Comparison of ENCODE assay signal across 8 mouse cellular contexts in the genomic region with DNA sequence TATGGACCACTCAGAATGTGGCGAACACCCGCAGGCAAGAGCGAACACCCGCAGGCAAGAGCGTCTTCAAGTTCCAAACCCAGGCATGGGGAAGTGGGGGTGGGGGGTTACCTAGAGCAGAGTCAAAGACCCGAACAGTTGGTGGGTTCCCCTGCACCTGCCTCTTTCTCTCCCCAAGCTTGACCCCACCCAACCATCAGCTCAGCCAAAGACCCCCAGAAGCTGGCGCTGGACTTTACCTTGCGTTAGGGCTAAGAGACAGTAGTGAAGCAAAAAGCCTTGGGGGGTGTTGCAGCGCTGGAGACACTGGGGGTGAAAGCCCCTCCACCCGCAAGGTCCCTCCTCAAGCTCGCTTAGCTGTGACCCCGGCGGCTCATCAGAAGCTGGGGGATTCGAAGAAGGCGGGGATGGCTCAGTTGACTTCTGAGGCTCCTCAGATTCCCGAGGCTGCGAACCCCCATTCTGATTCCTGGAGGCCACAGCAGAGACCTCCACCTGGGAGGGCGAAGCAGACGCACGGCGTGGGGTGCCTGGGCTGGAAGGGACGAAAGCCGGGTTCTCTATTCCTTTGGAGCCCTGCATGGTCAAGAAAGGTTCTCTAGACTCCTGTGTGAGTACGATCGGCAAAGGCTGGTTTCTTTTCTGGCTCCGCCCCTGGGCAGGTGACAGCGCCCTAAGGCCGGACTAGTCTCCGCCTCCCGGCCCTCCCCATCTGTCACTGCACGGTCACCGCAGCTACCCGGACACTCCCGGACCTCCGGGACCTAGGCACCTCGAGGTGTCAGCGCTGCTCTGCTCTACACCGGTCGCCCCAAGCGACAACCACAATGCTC. TPM values are rescaled to one million over a fixed set of nuclear protein-coding genes. Genes with fewer than 3 reads are reported as not detected.
DNase-seq lines count a peak whose midpoint lies in the region; ATAC-seq lines count a peak whose summit lies in the region.

A gene (minus strand): TSS at position 644 of the 833 bp plus-strand sequence.

- no peaks in the 10 kb centered on the region for H3K36me3 ChIP-seq in liver, embryonic 12.5 days

- H3K27me3 ChIP-seq in liver, embryonic 12.5 days (replicated peaks) = peaks cover 19% of the 10 kb centered on the region

- H3K4me2 ChIP-seq in liver, embryonic 12.5 days = peak within 1 kb of the TSS; percentile 71

- peak within 1 kb of the TSS; percentile 48 for H3K4me3 ChIP-seq in liver, embryonic 12.5 days

- H3K9me3 ChIP-seq in liver, embryonic 12.5 days (replicated peaks) = no peaks in the 10 kb centered on the region

- DNase-seq in layer of hippocampus, adult 11-12 months (ENCODE audit: low spot score) = peak; percentile 35
- no peak for DNase-seq in layer of hippocampus, adult 9-10 months (ENCODE audit: low spot score)
- peak; percentile 52 to 55 for DNase-seq in cerebellum, postnatal 36 days
- DNase-seq in kidney, postnatal 14 days = peak; percentile 74
- DNase-seq in thymus, postnatal 4 days = peak; percentile 11

- peak; percentile 90 for ATAC-seq in granulocyte monocyte progenitor cell, adult 5-6 weeks (replicated peaks; ENCODE audit: poor library complexity, severe bottlenecking)
- ATAC-seq in liver, embryonic 12.5 days = peak; percentile 75
- ATAC-seq in monocyte, adult 5-6 weeks (replicated peaks; ENCODE audit: insufficient number of reproducible peaks, low FRiP score, low TSS enrichment, poor library complexity, severe bottlenecking) = peak; percentile 50; the same call in 1 of the 2 replicates

- H3K27ac ChIP-seq in liver, embryonic 12.5 days = no peak within 1 kb of the TSS

- WGBS in liver, embryonic 12.5 days (ENCODE audit: insufficient replicate concordance) = 1% methylated on average over 40 of the region's 40 CpGs

- 0 out of 2 replicates have a peak, but pooled peaks cover 6% of the 10 kb centered on the region for H3K4me1 ChIP-seq in liver, embryonic 12.5 days

- H3K9ac ChIP-seq in liver, embryonic 12.5 days = no peak within 1 kb of the TSS

RNA-seq across cellular contexts. Expression of the gene that starts here (rescaled TPM):
- 0.85 and 0.92 TPM in 2 replicates for total RNA-seq in granulocyte monocyte progenitor cell, adult 5-6 weeks (2014; fragmentation: Nextera tagmentation)
- 0.52 and 1.1 TPM in 2 replicates for total RNA-seq in granulocyte monocyte progenitor cell, adult 5-6 weeks (2017)
- polyA plus RNA-seq in liver, embryonic 12.5 days (2016; fragmentation: Nextera tagmentation; extraction: Ambion mirVana) = 0.29 and 0.42 TPM in 2 replicates
- total RNA-seq in monocyte, adult 5-6 weeks (2017) = 1.8 to 4.4 TPM in 2 of 3 replicates, not detected in the other

Comparison
In these comparisons a context has a peak if more than half of its experiments do, and no peak if none do; other contexts are left out.
1. Peak in ATAC-seq, H3K4me3 ChIP-seq and H3K4me2 ChIP-seq in liver, embryonic 12.5 days; RNA of the gene not detected or under 1 TPM.